Mouse (Mus musculus): Measurements from ENCODE around the gene Hoxb6.

Hoxb6 gene

DNA sequence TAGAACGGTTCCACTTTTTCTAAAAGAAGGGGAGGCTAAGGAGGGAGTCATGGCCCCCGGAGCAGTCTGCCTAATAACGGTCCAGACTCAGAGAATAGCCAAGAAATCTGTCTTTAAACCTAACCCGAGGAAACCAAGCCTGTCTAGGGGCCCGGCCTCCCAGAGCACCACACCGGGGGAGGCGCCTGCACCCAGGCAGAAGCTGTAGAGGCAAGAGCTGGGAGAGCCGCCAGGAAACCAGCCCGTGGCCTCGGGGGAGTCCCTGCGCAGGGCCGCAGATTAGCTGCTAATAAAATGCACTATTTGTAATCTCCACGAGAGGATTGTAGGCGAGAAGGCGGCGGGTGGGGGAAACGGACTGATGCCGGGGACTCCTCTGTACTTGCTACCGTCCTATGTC is 22.4 kb upstream of the Hoxb6 start:
- no peak for DNase-seq (ENCODE audit: low read depth, low spot score)

DNA sequence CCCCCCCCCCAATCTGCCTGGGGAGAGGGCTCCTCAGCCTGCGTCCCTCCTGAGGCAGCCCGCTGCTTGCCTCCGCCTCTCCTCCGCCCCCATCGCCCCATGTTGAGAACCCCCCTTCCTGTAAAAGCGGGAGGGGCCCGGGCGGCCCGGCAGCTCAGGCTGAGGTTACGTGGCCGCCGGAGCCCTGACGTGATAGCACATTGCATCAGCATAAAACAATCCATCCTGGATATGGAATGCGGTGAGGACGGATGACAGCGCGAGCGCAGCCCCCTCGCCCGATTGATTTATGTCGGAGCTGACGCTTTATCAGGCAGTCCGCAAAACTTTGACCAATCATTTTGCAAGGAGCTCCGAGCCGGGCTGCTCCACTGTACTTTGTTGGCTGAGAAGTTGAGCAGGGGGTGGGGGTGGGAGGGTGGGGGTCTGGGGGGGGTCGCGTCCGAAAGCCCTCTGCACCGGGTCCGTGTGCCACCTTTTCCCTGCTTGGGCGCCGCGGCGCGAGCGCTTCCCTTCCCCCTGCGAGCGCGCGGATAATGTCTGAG is 21.2 kb upstream of the Hoxb6 start, which contains the start of gene Hoxb9:
TSS of gene Hoxb9 (plus strand) at position 462 of the 545 bp plus-strand sequence.
- DNase-seq (ENCODE audit: low read depth, low spot score), result no peak

DNA sequence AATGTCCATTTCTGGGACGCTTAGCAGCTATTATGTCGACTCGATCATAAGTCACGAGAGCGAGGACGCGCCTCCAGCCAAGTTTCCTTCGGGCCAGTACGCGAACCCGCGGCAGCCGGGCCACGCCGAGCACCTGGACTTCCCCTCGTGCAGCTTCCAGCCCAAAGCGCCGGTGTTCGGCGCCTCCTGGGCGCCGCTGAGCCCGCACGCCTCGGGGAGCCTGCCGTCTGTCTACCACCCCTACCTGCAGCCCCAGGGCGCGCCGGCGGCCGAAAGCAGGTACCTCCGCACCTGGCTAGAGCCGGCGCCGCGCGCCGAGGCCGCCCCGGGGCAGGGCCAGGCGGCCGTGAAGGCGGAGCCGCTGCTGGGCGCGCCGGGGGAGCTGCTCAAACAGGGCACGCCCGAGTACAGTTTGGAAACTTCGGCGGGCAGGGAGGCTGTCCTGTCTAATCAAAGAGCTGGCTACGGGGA is 20.7 kb upstream of the Hoxb6 start:
- DNase-seq (ENCODE audit: low read depth, low spot score), result no peak

DNA sequence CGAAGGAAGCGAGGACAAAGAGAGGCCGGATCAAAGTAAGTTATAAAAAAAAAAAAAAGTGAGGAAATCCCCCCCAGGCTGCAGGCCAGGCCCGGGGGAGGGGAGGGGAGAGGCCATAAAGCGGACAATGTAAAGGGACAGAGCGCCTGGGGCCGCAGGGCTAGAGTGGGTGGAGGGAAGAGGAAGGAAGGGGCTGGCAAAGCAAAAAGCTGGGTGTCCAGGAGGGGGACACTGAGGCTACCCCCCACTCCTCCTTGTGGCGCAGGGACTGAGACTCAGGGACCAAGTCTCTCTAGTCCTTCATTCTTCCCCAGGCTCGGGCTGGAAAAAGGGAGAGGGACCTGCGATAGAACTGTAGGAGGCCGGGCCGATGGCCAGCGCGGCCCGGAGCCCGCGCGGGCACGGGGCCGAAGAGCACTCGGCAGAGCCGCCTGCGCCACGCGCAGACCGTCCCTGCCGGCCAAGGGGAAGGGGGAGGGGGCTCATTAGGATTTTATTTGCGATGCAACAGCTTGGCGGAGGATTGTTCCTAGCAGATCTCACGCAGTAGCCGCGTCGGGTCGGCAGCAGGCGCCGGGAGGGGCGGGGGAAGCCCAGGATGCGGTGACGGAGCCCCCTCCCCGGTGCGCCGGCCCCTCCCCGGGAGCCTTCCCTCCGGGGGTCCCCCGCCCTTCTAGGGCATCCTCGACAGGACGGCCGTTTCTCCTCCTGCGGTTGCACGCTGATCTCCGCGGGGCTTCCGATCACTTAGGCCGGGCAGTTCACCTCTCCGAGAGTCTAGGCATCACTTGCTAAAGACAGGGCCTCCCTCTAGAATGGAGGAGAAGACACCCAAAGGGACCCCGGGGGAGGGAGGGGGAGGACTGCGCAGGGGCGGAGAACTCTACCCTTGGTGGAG is 20.0 kb upstream of the Hoxb6 start:
- no peak for DNase-seq (ENCODE audit: low read depth, low spot score)

DNA sequence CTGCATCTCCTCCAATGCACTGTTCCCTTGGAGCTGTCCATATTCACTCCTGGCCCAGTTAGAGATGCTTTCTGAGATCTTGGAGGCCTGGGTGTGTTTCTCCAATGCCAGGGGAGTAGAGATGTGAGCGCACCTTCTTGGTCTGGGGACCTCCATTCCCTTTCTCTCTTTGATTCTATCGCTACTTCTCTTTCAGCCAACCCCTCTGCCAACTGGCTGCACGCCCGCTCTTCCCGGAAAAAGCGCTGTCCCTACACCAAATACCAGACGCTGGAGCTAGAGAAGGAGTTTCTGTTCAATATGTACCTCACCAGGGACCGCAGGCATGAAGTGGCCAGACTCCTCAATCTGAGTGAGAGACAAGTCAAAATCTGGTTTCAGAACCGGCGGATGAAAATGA is 17.8 kb upstream of the Hoxb6 start:
- DNase-seq (ENCODE audit: low read depth, low spot score), result no peak

DNA sequence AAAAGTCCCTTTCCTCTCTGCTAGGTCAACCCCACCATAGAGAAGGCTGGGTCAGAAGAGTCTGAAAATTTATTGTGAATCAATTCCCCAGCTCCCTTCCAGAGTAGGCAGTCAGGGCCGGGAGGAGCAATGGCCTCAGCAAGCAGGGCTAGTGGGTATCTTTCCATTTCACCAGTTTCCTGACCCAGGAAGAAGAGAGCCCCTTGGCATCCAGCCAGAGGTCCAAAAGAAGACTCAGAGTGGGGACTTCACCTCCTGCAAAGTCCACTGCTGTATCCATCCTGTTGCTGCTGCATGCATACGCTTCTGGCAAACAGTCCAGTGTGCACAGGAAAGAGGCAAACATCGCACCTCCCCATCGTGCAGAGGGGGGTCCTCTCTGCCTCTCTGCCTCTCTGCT is 16.4 kb upstream of the Hoxb6 start:
- DNase-seq (ENCODE audit: low read depth, low spot score), result no peak

DNA sequence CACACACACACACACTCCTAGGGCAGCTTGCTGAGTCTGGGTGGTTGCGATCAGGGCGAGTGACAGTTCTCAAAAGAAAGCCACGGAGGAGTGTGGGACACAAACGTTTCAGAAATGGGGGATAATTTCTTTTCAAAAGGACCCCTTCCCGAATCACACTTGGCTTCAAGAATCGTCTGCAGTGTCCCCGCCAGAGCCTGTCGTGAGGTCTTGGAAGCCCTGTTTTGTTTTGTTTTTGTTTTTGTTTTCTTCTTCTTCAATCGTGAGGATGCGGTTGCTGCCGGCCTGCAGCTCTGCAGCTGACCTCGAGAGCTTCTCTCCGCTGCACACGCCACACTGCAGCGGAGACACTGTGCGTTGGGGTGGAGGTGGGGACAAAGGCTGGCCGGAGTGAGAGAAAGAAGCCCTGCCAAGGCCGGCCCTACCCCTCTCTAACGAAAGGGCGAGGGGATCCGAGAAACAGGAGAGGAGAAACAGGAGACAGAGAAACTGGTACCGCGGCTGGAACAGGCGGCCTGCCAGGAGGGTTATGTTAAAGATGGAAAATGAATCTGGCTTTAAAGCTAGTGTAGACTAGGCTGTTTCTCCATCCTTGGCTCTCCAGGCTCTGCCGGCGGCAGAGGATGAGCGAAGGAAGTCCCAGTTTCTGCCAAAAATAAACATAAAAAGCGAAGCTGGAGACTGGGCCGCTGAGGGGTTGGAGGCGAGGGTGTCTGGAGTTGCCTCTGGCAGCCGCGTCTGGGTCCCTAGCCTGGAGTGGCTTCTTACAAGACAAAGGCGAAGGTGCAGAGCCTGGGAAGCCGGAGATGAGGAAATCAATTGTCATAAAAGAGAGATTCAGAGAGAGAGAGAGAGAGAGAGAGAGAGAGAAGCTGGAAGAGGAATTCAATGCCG is 14.9 kb upstream of the Hoxb6 start:
- DNase-seq (ENCODE audit: low read depth, low spot score), result no peak

DNA sequence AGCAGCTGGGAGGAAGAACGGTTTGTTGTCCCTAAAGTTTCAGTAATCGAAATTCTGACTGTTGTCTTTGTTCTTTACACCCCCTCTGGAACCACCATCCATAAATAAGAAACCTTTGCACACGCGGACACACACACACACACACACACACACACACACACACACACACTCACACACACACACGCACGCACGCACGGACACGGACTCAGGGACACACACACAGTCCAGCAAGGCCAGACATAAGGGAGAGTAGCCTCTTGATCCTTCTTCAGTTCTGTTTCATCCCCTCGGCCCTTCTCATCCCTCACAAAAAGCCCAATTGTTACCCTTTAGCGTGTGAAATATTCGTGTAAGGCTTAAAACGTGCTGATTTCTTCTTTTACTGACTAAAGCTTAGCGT is 14.0 kb upstream of the Hoxb6 start:
- no peak for DNase-seq (ENCODE audit: low read depth, low spot score)

DNA sequence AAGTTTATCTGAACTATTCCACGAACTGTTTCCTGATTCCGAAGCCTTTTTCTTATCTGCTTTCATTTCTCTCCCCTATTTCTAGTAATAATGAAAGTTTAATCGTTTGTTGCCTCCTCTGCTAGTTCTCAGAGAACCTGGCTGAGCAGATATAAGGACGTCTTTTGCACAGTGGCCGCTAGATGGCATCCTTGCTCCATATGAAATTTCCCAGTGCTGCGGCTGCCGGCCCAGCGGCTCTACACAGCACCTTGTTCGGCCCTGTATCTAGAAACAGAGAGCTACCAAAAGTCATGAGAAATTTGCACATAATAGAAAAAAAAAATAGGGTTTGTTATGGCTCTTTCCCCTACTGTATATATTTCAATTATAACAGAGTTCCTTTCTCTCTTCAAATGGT is 13.5 kb upstream of the Hoxb6 start:
- DNase-seq (ENCODE audit: low read depth, low spot score), result peak; percentile 91

DNA sequence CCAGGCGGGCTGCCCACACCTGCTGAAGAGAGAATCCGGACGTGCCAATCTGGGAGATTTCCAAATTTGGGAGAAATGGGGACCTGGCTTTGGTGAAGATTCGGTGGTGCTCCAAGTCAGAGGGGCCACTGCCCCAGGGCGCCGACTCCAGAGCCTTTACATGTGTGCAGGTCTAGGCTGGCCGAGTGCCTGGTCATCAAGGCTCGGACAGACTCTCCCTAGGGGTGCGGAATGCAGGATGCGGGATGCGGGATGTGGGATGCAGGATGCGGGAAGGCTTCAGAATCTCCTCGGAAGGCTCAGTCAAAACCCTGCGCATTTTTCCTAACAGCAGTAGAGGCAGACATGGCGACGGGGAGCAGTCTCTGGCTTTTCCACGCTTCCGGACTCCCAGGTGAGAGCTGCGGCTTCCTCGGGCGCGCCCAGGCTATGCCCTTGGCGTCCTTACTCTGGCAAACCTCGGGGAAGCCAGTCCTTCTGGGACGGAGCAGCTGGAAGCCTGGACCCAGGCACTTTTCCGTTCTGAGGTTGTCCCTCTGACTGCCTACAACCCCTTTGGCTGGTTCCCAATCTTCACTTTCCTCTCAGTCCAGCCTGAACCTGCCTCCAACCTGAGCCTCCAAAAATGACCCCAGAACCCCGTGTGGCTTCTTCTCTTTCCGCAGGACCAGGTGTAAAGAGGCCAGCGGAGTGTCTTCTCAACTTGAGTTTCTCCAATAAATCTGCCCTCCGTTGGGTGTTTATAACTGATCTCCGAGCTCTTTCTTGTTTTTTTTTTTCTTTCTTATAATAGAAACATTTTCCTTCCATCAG is 12.6 kb upstream of the Hoxb6 start:
- DNase-seq (ENCODE audit: low read depth, low spot score), result no peak

DNA sequence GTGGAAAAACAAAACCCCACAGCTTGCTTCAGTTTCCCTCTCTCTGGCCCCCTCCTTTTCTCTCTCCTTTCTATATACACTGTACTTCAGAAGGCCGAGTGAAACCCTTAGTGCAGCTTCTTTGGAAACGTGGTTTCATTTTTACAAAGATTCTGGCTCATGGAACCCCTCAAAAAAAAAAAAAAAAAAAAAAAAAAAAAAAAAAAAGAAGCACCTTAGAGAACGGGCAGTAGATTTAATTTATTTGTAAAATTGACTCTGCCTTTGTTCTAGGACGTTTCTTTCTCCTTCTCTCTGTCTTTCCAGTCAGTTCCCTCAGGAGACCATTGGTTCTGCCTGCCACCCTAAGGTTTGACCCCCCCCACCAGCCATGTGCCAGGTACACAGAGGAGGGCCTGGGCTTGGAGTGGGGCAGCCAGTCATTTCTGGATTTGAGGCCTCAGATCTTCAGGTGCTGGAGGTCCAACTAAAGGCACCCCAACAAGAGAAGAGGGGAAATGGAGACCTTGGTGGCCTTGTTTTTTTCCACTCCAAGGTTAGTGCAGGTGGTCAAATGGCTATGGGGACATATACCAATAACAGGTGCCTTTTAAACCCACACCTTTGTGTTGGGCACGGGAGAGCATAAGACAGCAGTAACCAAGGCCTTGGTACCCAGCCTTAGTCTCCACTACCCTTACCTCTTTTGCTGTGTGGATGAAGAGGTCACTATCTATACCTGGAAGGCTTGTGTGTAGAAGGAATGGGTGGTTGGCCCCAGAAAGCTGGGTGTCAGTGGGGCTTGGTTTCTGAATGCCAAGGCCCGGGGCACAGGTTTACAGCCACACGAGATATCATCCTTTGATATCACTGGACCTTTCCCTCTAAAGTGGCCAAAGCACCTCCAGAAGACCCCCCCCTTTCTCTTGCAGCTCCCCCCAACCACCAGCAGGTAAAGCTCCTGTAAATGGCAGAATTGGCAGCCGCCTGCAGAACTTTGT is 11.6 kb upstream of the Hoxb6 start:
- DNase-seq (ENCODE audit: low read depth, low spot score), result no peak

DNA sequence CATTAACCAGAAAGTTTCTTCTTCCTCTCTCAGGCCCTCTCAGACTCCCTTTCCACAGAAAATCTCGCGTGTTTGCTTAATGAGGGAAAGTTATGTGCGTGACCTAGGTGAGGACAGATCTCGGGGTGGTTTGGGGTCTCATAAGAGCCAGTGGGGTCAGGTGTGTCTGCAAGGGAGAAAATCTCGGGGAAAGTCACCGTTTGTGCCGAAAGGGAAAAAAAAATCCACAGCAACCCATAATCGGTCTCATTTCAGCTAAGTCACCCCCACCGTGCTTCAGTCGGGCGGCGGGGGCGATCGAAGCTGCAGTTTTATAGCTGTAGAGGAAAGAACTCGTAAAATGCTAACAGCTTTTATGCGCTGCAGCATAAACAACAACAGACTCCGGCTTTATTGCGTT is 10.9 kb upstream of the Hoxb6 start:
- DNase-seq (ENCODE audit: low read depth, low spot score), result no peak

DNA sequence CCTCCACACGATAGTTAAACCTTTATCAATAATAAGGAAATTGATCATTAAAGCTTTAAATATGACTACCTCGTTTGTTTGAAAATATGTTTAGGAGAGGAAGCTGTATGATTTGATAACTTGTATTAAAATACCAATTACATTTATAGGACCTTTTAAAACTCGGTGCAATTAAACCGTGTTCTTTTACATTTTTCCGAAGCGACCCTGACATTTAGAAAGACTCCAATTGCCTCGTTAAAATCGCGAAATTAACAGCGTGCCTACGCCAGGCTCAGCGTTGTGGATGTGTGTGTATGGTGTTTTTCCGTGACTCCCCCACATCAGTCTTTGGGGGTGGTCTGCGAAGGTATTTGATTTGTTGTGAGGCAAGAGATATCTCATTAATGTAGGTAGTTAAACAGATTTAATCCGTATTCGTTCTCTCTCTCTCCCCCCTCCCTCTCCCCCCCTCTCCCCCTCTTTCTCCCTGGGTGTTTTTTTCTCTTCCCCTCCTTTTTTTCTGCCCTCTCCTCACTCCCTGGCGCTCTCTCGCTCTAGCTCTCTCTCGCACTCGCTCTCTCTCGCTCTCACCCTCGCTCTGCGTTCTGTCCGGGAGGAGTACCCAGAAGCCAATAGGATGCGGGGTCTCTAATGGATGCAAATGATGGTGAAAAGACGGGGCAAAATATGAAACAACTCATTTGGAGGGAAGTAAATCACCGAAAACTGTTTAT is 10.3 kb upstream of the Hoxb6 start, which contains the start of gene Hoxb8:
TSS of gene Hoxb8 (plus strand) at position 51 of the 716 bp plus-strand sequence.
- DNase-seq (ENCODE audit: low read depth, low spot score), result no peak

DNA sequence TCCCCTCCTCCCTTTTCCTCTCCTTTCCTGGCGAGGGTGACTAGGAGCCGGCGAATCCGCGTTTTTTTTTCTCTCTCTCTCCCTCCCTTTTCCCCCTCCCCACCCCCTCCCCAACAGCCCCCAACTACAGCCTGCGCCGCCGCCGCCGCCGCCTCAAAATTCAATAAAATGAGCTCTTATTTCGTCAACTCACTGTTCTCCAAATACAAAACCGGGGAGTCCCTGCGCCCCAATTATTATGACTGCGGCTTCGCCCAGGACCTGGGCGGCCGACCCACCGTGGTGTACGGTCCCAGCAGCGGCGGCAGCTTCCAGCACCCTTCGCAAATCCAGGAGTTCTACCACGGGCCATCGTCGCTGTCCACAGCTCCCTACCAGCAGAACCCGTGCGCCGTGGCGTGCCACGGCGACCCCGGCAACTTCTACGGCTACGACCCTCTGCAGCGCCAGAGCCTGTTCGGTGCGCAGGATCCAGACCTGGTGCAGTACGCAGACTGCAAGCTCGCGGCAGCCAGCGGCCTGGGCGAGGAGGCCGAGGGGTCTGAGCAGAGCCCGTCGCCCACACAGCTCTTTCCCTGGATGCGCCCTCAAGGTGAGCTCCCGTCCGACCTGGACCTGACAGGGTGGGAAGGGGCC is 9.4 kb upstream of the Hoxb6 start:
- DNase-seq (ENCODE audit: low read depth, low spot score), result no peak

DNA sequence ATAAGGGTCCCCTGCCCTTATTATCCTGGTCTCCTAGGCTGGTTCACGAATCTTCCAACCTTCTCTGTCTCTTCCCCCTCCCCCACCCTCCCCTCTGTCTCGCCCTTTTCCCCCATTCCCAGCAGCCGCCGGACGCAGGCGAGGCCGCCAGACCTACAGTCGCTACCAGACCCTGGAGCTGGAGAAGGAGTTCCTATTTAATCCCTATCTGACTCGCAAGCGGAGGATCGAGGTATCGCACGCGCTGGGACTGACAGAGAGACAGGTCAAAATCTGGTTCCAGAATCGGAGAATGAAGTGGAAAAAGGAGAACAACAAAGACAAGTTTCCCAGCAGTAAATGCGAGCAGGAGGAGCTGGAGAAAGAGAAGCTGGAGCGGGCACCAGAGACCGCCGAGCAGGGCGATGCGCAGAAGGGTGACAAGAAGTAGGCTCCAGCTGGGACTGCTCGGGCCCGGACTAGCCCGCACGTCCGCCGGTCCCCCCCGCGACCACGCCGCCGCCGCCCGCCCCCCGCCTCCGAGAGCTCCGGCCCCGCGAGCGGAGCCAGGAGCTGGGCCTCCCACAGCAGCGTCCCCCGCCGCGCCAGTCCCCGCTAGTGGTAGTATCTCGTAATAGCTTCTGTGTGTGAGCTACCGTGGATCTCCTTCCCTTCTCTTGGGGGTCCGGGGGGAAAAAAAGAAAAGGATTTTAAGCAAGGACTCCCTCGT is 8.1 kb upstream of the Hoxb6 start:
- DNase-seq (ENCODE audit: low read depth, low spot score), result no peak

DNA sequence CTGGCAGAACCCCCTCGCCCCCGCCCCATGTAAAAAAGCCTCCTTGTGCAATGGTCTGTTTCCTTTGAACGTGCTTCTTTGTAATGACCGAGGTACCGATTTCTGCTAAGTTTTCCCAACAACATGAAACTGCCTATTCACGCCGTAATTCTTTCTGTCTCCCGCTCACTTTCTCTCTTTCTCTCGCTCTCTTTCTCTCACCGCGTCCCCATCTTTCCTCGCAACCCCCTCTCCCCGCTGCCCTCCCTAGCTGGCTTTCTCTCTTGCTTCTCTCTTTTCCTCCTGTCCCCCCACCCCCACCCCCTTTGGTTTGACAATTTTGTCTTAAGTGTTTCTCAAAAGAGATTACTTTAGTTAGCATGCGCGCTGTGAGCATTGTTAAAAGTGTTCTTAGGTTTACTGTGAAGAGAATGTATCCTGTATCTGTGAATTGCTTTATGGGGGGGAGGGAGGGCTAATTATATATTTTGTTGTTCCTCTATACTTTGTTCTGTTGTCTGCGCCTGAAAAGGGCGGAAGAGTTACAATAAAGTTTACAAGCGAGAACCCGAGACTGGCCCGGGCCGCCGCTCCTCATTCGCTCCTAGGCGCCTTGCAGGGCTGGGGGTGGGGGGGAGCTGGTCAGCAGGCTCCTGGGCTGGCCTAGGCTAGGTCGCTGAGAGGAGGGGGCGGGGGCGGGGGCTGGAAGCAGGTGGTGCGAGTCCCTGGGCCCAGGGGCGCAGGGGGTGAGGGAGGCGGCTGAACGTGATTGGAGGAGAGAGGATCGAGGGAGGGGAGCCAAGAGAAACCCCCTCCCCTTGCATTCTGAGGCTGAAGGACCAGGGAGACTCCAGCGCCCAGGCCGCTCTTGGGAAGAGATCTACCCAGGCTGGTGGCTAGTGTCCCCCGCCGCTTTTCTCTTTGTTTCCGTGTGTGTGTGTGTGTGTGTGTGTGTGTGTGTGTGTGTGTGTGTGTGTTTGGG is 7.2 kb upstream of the Hoxb6 start:
- no peak for DNase-seq (ENCODE audit: low read depth, low spot score)

Data from forelimb bud, embryonic 11.5 days (tissue).